Mouse (Mus musculus): Measurements from ENCODE around the gene Vmn2r112. TPM values are rescaled to one million over a fixed set of nuclear protein-coding genes. Genes with fewer than 3 reads are reported as not detected.
"Not testable (repeated sequence)": the region's sequence is repeated elsewhere in the genome, so short reads cannot be mapped to it uniquely, and the experiment has no call there.

Gene Vmn2r112
- total RNA-seq (2021), result not detected
- long read RNA-seq, experiment 1, result 0 reads
- long read RNA-seq, experiment 2, result 0 reads

GRCm38 (mm10) chr17:22600651-22601050, at the start of gene Vmn2r112:
Vmn2r112 (plus strand) TSS chr17:22600951.
- H3K4me3 ChIP-seq; DNase-seq (ENCODE audit: extremely low spot score in 1 of 2, low spot score in 2 of 2); H3K27ac ChIP-seq; intact Hi-C loops (cut with DNase I): not testable (repeated sequence)

- DNase-seq (ENCODE audit: extremely low spot score in 1 of 2, low spot score in 2 of 2); H3K27ac ChIP-seq; intact Hi-C loops (cut with DNase I); H3K4me3 ChIP-seq: not testable (repeated sequence)
These were observed 27.4 kb upstream of the Vmn2r112 start, which contains the start of gene Vmn2r111 for GRCm38 (mm10) chr17:22573382-22573781. Vmn2r111 (minus strand) TSS chr17:22573482.

GRCm38 (mm10) chr17:22630646-22631045, 29.9 kb downstream of the Vmn2r112 start:
- no peak for DNase-seq (ENCODE audit: extremely low spot score in 1 of 2, low spot score in 2 of 2)
- Histone ChIP-seq H3K4me3 (no peak overlapping the region), H3K27ac (no peak overlapping the region)
- no peak for TF ChIP-seq CTCF (IDR thresholded peaks at IDR 0.05)
- intact Hi-C loops (cut with DNase I), result no loop called here

Other genes with a start within 250 kb of the Vmn2r112 start
- 1 to 10 TPM; 9.0 to 9.1 TPM for gene Zfp944, start 239.6 kb upstream of the Vmn2r112 start, total RNA-seq (2021)
- 10 to 100 TPM; 10.3 to 10.7 TPM for gene Zfp758, start 239.5 kb upstream of the Vmn2r112 start, total RNA-seq (2021)
- 10 to 100 TPM; 12.1 to 13.4 TPM for gene Zfp946, start 176.7 kb upstream of the Vmn2r112 start, total RNA-seq (2021)
- gene Vmn2r111, start 27.5 kb upstream of the Vmn2r112 start, total RNA-seq (2021), result not detected

All from left cerebral cortex, adult 2 months (tissue).